Mouse (Mus musculus) heart, embryonic 16.5 days (tissue): Measurements from ENCODE around the gene Donson. TPM values are rescaled to one million over a fixed set of nuclear protein-coding genes. Genes with fewer than 3 reads are reported as not detected.

Experiments used
- ATAC-seq: fragments of 200-750 bp; cut with Nextera tagmentation; replicated peaks from 2 replicates; pipeline ENCODE4 v1.8.0; 2017; ENCODE audit warnings: moderate number of reproducible peaks; ENCODE audit not compliant: insufficient read depth, low FRiP score; ENCODE audit errors: extremely low read depth
- H3K27ac ChIP-seq: fragments of 300-500 bp; sonication (generic); 2 replicates; pipeline ENCODE4 v1.5.1; 2014; ENCODE audit warnings: mild to moderate bottlenecking, low read length, control low read depth, moderate library complexity
- H3K27me3 ChIP-seq: fragments of 300-500 bp; sonication (generic); 2 replicates; pipeline ENCODE4 v1.6.1; 2014; ENCODE audit warnings: low read length, mixed read lengths; ENCODE audit not compliant: control insufficient read depth, insufficient read depth
- H3K36me3 ChIP-seq: fragments of 300-500 bp; sonication (generic); 2 replicates; pipeline ENCODE4 v1.6.1; 2014; ENCODE audit not compliant: control insufficient read depth, insufficient read depth
- H3K4me1 ChIP-seq: fragments of 300-500 bp; sonication (generic); 2 replicates; pipeline ENCODE4 v1.6.1; 2014; ENCODE audit warnings: low read length, mixed read lengths; ENCODE audit not compliant: control insufficient read depth, insufficient read depth
- H3K4me2 ChIP-seq: fragments of 300-500 bp; sonication (generic); 2 replicates; pipeline ENCODE4 v1.6.1; 2014; ENCODE audit warnings: low read depth, mild to moderate bottlenecking, control low read depth, low read length
- H3K4me3 ChIP-seq: fragments of 300-500 bp; sonication (generic); 2 replicates; pipeline ENCODE4 v1.5.1; 2014; ENCODE audit warnings: mild to moderate bottlenecking, control low read depth, low read length
- H3K9ac ChIP-seq: fragments of 300-500 bp; sonication (generic); 2 replicates; pipeline ENCODE4 v1.6.1; 2014; ENCODE audit warnings: low read length, control low read depth
- H3K9me3 ChIP-seq: fragments of 300-500 bp; sonication (generic); replicated peaks from 2 replicates; pipeline ENCODE4 v1.6.1; 2016; ENCODE audit warnings: low read length; ENCODE audit not compliant: control insufficient read depth
- WGBS: fragments of 180-500 bp; shearing (Covaris S2); extraction: QIAGEN DNeasy Blood & Tissue Kit; methylation state at CpG from one replicate; pipeline ENCODE4 v1.1.7; 2014; 5-methylcytosine and 5-hydroxymethylcytosine counted together
- polyA plus RNA-seq: library from polyadenylated mRNA; unstranded; fragments of >200 nt; fragmentation: Nextera tagmentation; extraction: Ambion mirVana; gene quantifications from 2 replicates; pipeline ENCODE4 v1.2.1, GENCODE M21; 2015

Donson gene
- polyA plus RNA-seq, 1 experiment from 2014 or later = 10.8 TPM

GRCm38 (mm10) chr16:91727433-91727832 is 38.9 kb upstream of the Donson start:
- Histone ChIP-seq H3K9me3 (no peaks in the 10 kb centered on the region), H3K27ac (no peak overlapping the region), H3K4me3 (peak overlapping the region; percentile 86), H3K4me2 (peak overlapping the region; percentile 62), H3K36me3 (peaks cover 7% of the 10 kb centered on the region), H3K9ac (peak overlapping the region; percentile 72), H3K27me3 (no peaks in the 10 kb centered on the region), H3K4me1 (peaks cover 21% of the 10 kb centered on the region)
- ATAC-seq = no peak
- whole genome bisulfite sequencing = 87% methylated on average over 15 of the region's 15 CpGs

GRCm38 (mm10) chr16:91724247-91724646 is 35.7 kb upstream of the Donson start:
- H3K4me3 ChIP-seq = no peak overlapping the region
- H3K27me3 ChIP-seq = no peaks in the 10 kb centered on the region
- H3K4me1 ChIP-seq = peaks cover 6% of the 10 kb centered on the region
- no peak overlapping the region for H3K4me2 ChIP-seq
- H3K9me3 ChIP-seq = no peaks in the 10 kb centered on the region
- no peak overlapping the region for H3K27ac ChIP-seq
- H3K36me3 ChIP-seq = peaks cover 13% of the 10 kb centered on the region
- no peak overlapping the region for H3K9ac ChIP-seq
- 47% methylated on average over 3 of the region's 3 CpGs for WGBS
- ATAC-seq = no peak

- H3K36me3 ChIP-seq = peaks cover 15% of the 10 kb centered on the region; the same call in 1 of the 2 replicates
- H3K27ac ChIP-seq = no peak overlapping the region
- no peak overlapping the region for H3K4me2 ChIP-seq
Observed at GRCm38 (mm10) chr16:91717399-91717798, 28.8 kb upstream of the Donson start.

GRCm38 (mm10) chr16:91716927-91717349 is 28.4 kb upstream of the Donson start:
- Histone ChIP-seq H3K9ac (no peak overlapping the region), H3K4me2 (no peak overlapping the region), H3K27ac (no peak overlapping the region), H3K4me1 (no peaks in the 10 kb centered on the region), H3K4me3 (no peak overlapping the region), H3K9me3 (no peaks in the 10 kb centered on the region), H3K36me3 (peaks cover 15% of the 10 kb centered on the region; the same call in 1 of the 2 replicates), H3K27me3 (no peaks in the 10 kb centered on the region)
- 0 out of 2 replicates have a peak, but pooled peaks have one; percentile 41 for ATAC-seq
- 50% methylated on average over 11 of the region's 11 CpGs for WGBS

More at GRCm38 (mm10) chr16:91717399-91717798, 28.8 kb upstream of the Donson start:
- no peak for ATAC-seq
- Histone ChIP-seq H3K9me3 (no peaks in the 10 kb centered on the region), H3K4me1 (no peaks in the 10 kb centered on the region), H3K9ac (no peak overlapping the region), H3K27me3 (no peaks in the 10 kb centered on the region), H3K4me3 (no peak overlapping the region)
- WGBS = 73% methylated on average over 4 of the region's 4 CpGs

- no peak for ATAC-seq
- Histone ChIP-seq H3K4me1 (no peaks in the 10 kb centered on the region), H3K4me2 (no peak overlapping the region), H3K9ac (no peak overlapping the region), H3K36me3 (peaks cover 25% of the 10 kb centered on the region), H3K4me3 (no peak overlapping the region), H3K27me3 (no peaks in the 10 kb centered on the region), H3K9me3 (no peaks in the 10 kb centered on the region), H3K27ac (no peak overlapping the region)
- WGBS = 71% methylated on average over 7 of the region's 7 CpGs
Observed at GRCm38 (mm10) chr16:91710241-91710640, 21.7 kb upstream of the Donson start.

- Histone ChIP-seq H3K27ac (no peak overlapping the region), H3K9me3 (no peaks in the 10 kb centered on the region), H3K9ac (no peak overlapping the region), H3K27me3 (no peaks in the 10 kb centered on the region), H3K36me3 (peaks cover 25% of the 10 kb centered on the region), H3K4me2 (no peak overlapping the region), H3K4me1 (no peaks in the 10 kb centered on the region), H3K4me3 (no peak overlapping the region)
- WGBS = 81% methylated on average over 14 of the region's 14 CpGs
- no peak for ATAC-seq
Observed at GRCm38 (mm10) chr16:91704603-91705340, 16.2 kb upstream of the Donson start.

- 81% methylated on average over 3 of the region's 3 CpGs for WGBS
- Histone ChIP-seq H3K9me3 (no peaks in the 10 kb centered on the region), H3K27me3 (no peaks in the 10 kb centered on the region), H3K4me2 (no peak overlapping the region), H3K27ac (no peak overlapping the region), H3K9ac (no peak overlapping the region), H3K36me3 (peaks cover 31% of the 10 kb centered on the region), H3K4me1 (no peaks in the 10 kb centered on the region), H3K4me3 (no peak overlapping the region)
- ATAC-seq = no peak
Observed at GRCm38 (mm10) chr16:91702771-91703188, 14.2 kb upstream of the Donson start.

- Histone ChIP-seq H3K9me3 (no peaks in the 10 kb centered on the region), H3K27ac (no peak overlapping the region), H3K9ac (no peak overlapping the region), H3K4me2 (no peak overlapping the region), H3K27me3 (no peaks in the 10 kb centered on the region), H3K4me1 (no peaks in the 10 kb centered on the region), H3K36me3 (peaks cover 30% of the 10 kb centered on the region), H3K4me3 (no peak overlapping the region)
- 78% methylated on average over 13 of the region's 13 CpGs for WGBS
- no peak for ATAC-seq
Observed at GRCm38 (mm10) chr16:91701908-91702307, 13.3 kb upstream of the Donson start.

- ATAC-seq = no peak
- Histone ChIP-seq H3K9me3 (no peaks in the 10 kb centered on the region), H3K36me3 (peaks cover 26% of the 10 kb centered on the region), H3K4me2 (no peak overlapping the region), H3K27me3 (no peaks in the 10 kb centered on the region), H3K27ac (no peak overlapping the region), H3K9ac (no peak overlapping the region), H3K4me3 (no peak overlapping the region), H3K4me1 (no peaks in the 10 kb centered on the region)
- 81% methylated on average over 1 of the region's 1 CpGs for WGBS
Observed at GRCm38 (mm10) chr16:91698995-91699394, 10.4 kb upstream of the Donson start.
